Mouse (Mus musculus): ENCODE results near the gene Abhd12. TPM values are rescaled to one million over a fixed set of nuclear protein-coding genes. Genes with fewer than 3 reads are reported as not detected.
"Not testable (repeated sequence)": the region's sequence is repeated elsewhere in the genome, so short reads cannot be mapped to it uniquely, and the experiment has no call there.

Abhd12 gene
- total RNA-seq (2021): 10 to 100 TPM; 67.0 to 72.7 TPM
- long read RNA-seq, experiment 1, transcript Abhd12-201 (13 exons, 1,999 nt): major isoform, 63 of 79 reads
- long read RNA-seq, experiment 1, partial matches to known transcripts: 3 of 79 reads
- long read RNA-seq, experiment 1, other reads (novel, unspliced or antisense): 12 of 79 reads
- long read RNA-seq, experiment 2, transcript Abhd12-201 (13 exons, 1,999 nt): major isoform, 29 of 36 reads
- long read RNA-seq, experiment 2, partial matches to known transcripts: 2 of 36 reads
- long read RNA-seq, experiment 2, other reads (novel, unspliced or antisense): 5 of 36 reads

DNA sequence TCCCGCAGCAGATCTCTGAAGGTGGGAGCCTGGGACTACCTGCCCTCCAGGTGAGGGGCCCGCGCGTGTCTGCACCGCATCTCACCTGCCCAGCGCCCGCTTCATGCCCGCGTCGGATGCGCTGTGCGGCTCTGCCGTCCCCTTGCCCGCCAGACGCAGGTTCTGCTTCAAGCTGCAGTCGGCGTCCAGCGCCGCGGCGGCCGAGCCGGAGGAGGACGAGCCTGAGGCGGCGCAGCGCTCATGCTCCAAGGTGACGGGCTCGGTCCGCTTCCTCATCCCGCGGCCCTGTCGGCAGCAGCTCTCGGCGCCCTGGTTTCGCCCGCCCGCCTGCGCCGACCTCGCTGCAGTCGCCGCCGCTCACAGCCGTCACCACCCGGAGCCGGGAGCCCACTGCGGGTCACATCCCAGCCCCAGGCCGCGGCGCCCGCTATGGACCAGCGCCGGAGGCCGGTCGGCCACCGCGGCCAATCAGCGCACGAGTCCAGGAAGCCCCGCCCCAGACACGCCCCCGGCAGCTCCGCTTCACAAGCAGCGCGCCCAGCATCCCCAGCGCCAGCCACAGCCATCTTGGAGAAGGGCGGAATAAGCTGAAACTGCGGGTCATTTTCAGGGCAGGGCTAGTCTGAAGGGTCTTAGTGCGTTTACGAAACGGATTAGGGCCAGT, at the start of gene Abhd12:
Gene Abhd12 (minus strand): TSS at position 470 of the 664 bp plus-strand sequence.
- DNase-seq: peak; percentile 100

DNA sequence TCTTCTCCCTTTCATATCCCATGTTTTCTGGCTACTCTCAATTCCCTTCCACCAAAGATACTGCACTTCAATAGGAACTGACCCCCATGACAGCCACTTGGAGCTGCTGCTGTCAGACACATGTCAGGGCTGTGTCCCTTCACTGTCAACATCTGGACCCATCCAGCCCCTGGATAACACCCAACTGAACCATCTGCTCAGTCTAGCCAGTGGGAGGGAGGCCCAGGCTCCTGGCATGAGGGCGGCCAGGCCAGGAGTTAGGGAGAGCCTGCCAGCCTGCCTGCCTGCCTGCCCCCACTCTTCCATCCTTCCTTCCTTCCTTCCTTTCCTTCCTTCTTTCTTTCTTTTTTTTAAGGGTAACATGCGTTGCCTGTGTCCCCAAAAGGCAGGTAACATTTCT, 46.7 kb upstream of the Abhd12 start:
- no peak for DNase-seq

DNA sequence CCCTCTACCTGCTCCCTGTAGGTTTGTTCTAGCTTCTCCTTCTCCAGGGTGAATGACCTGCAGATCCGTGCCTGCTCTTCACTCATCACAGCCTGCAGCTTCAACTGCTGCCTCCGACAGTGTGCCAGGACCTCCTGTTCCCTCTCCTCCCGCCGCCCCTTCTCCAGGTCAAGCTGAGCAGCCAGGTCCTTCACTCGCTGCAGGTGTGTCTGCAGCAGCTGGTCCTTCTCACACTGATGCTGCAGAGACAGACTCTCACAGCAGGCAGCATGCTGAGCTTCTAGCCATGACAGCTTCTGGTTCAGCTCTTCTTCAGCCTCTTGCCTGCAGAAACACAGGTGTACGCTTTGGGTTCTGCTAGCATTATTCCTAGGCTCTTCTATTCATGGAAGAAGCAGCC, 45.5 kb upstream of the Abhd12 start:
- DNase-seq: no peak

DNA sequence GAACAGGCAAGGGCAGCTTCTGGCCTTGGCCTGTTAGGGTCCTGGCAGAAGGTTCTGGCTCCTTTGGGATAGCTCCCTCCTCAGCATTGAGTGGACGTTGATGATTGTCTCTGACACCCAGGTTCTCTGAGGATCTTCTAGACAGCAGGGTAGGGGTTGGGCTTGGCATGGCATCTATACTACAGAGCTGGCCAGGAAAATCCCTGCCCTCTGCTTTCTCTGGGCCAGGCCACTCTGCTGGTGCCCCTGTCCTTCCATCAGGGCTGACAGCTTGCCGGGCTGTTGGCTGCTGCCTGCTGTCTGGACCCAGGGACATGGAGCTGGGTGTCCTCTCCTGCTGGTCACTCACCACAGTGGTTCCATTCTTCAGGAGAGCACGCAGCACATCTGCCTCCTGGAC, 45.1 kb upstream of the Abhd12 start:
- DNase-seq: no peak

DNA sequence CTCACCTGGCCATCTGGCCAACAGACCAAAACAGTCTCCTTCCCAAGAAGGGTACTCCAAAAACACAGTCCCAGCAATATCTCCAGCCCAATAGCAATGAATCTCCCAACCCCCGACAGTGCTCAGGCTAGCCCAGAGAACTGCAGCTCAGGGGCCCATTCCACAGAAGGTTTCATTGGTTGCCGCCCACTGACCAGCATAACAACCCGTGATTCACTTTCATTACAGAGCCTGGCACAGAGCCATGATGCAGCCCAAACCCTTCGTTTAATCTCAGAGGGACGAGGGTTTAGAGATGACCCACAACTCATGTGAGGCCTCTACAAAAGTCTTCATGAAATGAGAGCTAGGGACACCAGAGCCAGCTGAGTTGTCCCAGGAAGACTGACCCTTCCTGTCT, 44.2 kb upstream of the Abhd12 start:
- peak; percentile 17 to 33 for DNase-seq

DNA sequence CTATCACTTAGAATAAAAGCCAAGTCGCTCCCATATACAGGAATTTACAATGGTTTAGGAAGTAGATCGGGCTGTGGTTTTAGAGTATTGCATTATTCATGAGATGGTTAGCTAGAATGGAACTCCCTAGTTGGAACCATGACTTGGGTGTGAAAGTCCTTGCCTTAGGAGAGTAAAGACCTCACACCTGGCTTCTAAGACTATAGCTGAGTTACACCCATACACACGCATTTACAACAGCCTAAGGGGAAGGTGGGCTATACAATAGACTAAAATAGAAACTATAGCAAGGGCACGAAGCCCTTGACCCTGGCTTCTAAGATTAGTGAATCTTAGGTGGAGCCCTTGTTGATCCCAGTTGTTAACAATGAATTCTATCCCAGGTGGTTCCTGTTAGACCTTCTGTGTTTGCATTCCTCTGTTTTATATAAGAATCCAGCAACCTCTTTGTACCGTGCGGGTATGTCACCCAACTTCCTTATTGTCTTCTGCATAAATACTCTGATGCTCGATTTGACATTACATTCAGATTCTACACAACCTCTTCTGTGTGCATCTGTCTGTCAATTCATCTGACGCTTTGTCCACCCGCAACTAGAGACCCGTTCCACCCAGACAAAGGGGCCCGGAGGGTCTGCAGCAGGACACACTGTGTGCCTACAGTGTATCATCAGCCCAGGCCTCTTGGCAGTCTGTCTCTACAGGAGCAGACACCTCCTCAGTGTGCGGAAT, 43.5 kb upstream of the Abhd12 start:
- not testable (repeated sequence) for DNase-seq

DNA sequence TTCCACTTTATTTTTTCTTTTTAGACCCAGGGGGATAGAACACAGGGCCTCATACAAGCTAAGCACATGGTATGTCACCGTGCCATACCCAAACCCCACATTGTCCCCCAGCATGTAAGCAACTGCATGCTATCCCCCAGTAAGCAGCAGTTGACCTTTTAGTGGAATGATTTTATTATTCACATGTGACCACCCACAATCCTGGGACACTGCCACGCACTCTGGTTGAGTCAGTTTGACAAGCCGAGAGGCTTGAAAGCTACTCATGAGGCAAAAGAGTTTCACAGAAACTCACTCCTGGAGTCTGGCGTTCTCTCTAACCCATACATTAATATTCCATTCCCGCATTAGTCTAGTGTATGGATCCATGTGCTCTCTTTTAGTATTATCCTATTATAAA, 42.8 kb upstream of the Abhd12 start:
- peak; percentile 44 to 53 for DNase-seq

DNA sequence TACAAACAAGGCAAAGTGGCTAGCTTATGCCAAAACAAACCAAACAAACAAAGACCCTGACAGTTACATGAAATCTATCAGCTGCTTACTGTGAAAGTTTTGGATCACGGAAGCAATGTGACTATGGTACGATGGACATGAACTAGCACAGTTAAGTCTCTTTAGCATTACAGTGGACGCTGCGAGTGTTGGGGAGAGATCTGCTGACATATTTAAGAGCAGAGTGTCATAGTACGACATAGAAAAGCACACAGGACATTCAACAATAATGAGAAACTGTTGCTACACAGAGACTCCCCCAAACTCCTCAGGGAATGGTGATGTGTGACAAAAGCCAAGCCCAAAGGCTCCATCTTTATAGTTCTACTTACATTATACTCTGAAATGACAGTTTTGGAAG, 39.5 kb upstream of the Abhd12 start:
- no peak for DNase-seq

DNA sequence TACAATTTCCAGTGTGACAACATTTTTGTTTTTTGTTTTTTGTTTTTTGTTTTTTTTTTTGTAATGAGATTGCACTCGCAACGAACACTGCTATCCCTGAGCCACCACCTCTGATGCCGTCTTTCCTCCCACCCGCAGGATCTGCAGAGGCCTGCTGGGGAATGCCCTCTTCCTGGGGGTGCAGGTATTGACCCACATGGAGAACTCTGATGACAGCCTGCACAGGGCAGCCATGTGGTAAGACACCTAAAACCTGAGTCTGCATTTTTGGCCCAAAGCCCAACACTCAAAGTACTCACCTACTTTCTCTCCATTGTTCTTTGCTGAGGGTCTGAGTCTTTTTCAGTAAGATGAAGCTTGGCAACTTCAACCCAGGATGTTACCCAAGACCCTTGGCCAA, 30.1 kb upstream of the Abhd12 start:
- DNase-seq: no peak

DNA sequence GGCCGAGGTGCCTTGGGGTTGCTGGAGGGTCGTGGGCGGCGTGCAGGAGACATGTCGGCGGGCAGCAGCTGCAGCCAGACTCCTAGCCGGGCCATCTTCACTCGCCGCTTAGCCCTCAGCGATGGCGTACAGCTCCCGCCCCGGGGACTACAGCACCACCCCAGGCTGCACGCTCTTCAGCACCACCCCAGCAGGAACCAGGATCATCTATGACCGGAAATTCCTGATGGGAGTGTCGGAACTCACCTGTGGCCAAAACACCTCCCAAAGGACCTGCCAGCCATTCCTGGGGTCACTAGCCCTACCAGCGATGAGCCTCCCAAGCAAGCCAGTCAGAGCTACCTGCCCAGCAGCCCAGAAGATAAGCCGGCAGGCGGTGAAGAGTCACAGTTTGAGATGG, 28.9 kb upstream of the Abhd12 start:
- no peak for DNase-seq

DNA sequence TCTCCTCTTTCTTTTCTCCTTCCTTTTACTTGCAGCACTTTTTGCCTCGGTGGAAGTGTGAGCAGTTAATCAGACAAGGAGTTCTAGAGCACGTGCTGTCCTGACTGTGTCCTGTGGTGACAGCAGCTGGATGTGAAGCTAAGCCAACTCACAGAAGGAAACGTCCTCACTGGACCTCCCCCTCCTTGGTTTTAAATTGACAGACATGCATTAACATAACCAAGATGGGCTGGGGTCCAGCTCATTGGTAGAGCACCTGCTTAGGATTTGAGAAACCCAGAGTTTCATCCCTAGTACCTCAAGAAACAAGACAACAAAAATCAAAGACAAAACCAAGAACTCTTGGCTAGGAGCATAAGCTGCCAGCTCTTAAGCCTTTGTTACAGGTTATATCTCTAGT, 26.3 kb upstream of the Abhd12 start:
- DNase-seq: no peak

DNA sequence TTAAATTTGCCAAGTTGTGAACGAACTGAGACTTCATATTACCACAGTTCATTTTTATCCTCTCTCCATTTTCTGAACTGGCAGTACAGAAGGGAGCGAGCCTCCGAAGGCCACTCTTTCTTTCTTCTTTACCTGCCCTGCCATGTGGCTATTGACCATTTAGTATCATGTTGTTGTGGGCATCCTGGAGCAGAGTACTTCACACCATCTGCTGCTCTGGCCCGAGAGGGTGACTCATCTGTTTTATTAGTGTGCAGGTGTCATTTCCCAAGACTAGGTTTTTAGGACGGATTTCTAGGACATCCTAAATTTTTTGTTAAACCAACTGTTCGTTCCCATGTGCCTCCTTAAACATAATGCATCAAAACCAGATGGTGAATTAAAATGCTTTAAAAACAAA, 24.6 kb upstream of the Abhd12 start:
- no peak for DNase-seq

DNA sequence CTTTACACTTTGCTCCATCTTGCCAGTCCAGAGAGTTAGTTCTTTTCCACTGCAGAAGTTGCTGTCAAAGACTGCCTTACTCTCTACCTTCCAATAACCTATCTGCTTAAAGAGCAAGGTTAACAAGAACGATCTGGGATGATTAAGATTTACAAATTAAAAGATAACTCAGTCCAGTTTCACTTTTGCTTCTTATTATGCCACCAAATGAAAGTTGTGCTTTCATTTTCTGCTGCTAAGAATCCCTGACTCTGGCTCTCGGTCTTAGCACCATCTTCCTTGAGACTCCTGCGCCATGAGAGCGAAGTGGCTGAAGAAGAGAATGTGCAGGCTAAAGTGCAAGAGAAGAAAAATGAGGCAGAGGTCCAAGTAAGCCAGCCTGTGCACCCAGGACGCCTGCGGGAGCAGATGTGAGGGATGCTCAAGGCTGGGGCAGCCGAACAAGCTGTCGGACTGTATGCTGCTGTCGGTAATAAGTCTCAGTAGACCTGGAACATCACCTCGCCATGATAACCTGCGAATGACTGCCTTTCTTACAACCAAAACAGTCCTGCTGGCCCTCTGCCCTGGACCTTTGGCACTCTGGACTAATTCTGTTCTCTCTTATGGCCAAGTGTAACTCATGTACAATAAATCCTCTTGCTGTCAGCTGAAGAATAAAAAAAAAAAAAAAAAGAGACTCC, 22.6 kb upstream of the Abhd12 start:
- peak; percentile 51 to 54 for DNase-seq

DNA sequence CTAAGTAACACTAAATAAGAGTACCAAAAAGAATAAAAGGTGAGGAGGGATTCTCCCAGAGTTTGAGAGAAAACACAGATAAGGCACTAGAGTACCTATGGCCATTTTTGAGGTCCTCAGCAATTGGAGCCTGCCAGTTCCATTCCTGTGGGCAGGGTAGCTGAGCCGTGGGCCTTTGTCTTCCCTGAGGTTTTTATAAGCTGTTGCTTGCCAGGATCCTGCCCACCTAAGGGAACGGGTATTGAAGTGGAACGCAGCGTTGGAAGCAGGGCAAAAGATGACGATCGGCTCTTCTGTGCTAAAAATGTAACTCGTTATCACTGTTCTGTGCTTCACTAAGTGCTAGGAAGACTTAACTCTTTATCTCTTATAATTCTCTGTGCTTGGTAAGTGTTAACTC, 19.0 kb upstream of the Abhd12 start:
- no peak for DNase-seq

DNA sequence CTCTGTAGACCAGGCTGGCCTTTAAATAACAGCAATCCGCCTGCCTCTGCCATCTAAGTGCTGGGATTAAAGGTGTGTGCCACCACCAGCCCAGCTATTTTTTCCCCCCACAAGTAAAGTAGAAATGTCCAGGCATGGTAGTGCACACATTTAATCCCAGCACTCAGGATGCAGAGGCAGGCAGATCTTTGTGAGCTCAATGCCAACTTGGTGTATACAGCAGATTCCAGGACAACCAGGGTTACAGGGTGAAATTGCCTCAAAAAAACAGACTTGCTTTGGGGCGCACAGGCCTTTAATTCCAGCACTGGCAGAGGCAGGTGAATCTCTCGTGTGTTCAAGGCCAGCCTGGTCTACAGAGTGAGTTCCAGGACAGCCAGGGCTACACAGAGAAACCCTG, 18.5 kb upstream of the Abhd12 start:
- no peak for DNase-seq

DNA sequence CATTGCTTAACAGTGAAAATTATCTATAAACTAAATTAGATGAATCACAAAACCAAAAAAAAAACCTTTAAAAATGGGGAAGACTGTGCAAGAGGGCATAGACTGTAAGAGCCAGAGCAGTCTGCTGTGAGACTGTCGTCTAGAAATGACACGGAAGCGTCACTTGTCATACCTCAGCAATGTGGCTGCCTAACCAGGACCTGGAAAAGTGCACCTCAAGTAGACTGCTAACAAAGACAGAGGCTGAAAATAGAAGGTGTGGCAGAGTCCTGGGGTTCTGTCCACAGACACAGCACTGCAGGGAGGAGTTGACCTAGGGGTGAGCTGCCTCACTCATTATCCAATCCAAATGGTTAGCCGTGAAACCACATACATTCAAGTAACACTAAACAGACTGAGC, 17.6 kb upstream of the Abhd12 start:
- DNase-seq: no peak

DNA sequence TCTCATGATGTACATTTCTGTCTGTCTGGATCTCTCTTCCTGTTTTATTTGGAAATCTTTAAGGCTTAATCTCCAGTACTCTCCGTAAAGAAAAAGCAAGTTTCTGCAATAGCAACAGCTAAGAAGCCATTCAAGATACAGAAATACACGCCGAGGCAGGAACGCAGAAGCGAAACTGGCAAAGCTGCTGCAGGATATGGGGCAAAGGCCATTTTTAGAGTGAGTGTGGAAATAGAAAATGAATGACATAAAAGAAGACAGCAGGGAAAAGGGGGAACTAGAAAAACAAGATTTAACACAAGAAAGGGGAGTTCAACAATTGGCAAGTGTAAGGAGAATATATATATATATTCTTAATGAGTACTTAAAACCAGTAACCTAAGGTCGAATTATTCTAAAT, 17.2 kb upstream of the Abhd12 start:
- DNase-seq: peak in 1 of 2 experiments; percentile 14

DNA sequence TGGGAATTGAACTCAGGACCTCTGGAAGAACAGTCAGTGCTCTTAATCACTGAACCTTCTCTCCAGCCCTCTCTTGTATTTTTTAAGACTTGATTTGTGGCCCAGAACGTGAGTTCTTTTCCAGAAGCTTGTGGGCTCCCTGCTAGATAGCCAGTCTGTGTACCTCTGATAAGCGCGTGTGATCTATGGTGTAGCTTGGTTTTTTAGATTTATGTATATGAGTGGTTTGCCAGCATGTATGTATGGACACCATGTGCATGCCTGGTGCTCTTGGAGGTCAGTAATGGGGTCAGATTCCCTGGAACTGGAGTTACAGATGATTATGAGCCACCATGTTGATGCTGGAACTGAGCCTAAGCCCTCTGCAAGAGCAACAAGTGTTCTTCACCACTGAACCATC, 16.0 kb upstream of the Abhd12 start:
- no peak for DNase-seq

DNA sequence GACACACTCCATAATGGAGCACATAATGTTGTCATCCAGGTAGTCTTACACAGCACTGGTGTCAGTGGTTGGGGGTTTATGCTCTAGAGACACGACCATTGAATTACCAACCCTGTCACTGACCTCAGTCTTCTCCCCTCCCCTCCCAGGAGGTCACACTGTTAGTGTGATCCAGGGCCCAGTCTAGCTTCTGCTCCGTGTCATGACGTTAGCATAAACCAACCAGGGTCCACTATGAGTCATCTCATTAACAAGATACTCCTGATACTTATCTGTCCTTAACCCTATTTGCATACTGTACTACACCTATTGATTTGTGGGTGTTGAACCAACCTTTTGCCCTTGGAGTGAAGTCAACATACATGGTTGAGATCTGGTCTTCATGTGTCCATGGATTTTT, 14.2 kb upstream of the Abhd12 start:
- DNase-seq: no peak

DNA sequence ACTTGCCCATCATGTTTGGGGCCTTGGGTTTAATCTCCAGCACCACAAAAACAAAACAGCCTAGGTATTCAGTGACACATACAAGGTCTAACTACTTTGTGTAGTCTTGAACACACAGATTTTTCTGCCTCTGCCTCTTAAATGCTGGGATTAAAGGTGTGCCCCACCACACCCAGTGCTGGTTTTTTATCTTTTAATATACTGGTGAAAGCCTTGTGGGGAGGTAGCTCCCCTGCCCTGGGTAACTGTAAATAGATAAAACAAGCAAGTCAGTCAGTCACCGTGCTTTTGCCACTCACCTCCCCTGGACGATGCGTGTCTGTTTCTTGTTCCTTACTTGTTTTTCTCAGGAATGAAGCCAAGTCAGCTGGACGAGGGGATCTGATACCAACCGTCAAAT, 11.2 kb upstream of the Abhd12 start:
- DNase-seq: no peak

DNA sequence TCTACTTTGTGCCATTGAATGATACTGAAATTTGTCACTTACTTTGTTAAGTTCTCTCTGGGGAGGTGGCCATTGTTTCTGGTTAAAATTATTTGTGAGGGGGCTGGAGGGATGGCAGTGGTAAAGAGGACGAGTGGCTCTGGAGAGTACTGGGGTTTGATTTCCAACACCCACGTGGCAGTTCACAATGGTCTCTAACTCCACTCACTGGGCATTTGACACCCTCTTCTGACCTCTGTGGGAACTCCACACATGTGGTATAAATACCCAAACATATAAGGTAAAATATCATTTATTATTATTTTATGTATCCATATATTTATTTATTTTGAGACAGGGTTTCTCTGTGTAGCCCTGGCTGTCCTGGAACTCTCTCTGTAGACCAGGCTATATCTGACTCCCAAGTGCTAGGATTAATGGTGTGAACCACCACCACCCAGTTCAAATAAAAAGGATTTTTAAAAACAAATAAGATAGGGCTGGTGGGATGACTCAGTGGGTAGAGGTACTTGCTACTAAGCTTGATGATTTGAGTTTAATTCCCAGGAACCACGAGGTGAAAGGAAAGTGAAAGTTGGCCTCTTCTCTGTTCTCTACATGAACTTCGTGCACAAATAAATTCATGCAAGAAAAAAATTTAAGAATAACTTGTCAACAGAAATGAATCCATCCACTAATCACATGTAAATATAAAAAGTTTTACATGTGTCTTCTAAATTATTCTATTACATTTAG, 10.4 kb upstream of the Abhd12 start:
- no peak for DNase-seq

DNA sequence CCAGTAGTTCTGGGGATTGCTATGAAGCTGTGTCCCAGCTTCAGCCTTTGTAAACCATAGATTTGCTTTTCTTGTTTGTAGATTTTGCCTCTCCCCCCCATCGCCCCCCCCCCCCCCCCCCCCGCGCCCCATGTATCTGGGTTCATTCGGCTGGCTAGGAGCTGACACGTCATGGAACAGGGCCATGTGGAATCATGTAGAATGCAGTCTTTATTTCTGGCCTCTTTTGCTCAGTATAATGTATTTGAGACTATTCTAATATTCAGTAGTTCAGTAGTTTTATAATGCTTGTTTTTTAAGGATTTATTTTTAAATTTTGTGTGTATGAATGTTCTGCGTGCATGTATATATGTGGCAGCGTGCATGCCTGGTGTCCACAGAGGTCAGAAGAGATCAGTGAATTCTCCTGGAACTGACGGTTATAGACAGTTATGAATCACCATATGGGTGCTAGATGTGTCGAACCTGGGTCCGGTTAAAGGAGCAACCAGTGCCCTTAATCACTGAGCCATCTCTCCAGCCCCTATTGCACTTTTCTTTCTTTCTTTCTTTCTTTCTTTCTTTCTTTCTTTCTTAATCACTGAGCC, 5.8 kb upstream of the Abhd12 start:
- no peak for DNase-seq
